Mouse (Mus musculus) heart, postnatal 0 days (tissue): ENCODE results near the gene Cpeb1.

ENCODE experiments used
- CTCF ChIP-seq: IDR thresholded peaks from 2 replicates; pipeline ENCODE4 v1.5.1; 2016; ENCODE audit warnings: antibody characterized with exemption, control low read depth, low read depth
- EP300 ChIP-seq: IDR thresholded peaks from 2 replicates; pipeline ENCODE4 v1.6.1; 2016; ENCODE audit warnings: antibody characterized with exemption, low read depth

GRCm38 (mm10) chr7:81338522-81338873 lies 116.8 kb downstream of the Cpeb1 start:
- TF ChIP-seq CTCF (no peak), EP300 (no peak)
